Mouse (Mus musculus): ENCODE data around the gene Fam214a.

The Fam214a gene

GRCm38 (mm10) chr9:74946713-74947402, 5.8 kb upstream of the Fam214a start:
- no peak for DNase-seq (ENCODE audit: extremely low read depth, low read depth, low spot score)

GRCm38 (mm10) chr9:74951491-74951890, 1.2 kb upstream of the Fam214a start:
- no peak for DNase-seq (ENCODE audit: extremely low read depth, low read depth, low spot score)

GRCm38 (mm10) chr9:74952106-74952505, 578 bp upstream of the Fam214a start:
- DNase-seq (ENCODE audit: extremely low read depth, low read depth, low spot score): no peak

GRCm38 (mm10) chr9:74953265-74953958, 728 bp downstream of the Fam214a start:
- DNase-seq (ENCODE audit: extremely low read depth, low read depth, low spot score): no peak

- no peak for DNase-seq (ENCODE audit: extremely low read depth, low read depth, low spot score)
Observed at GRCm38 (mm10) chr9:74953959-74954279, 1.2 kb downstream of the Fam214a start.

GRCm38 (mm10) chr9:74954387-74954786, 1.7 kb downstream of the Fam214a start:
- no peak for DNase-seq (ENCODE audit: extremely low read depth, low read depth, low spot score)

GRCm38 (mm10) chr9:74960630-74961029, 7.9 kb downstream of the Fam214a start:
- no peak for DNase-seq (ENCODE audit: extremely low read depth, low read depth, low spot score)

- DNase-seq (ENCODE audit: extremely low read depth, low read depth, low spot score): no peak
Observed at GRCm38 (mm10) chr9:74961073-74961575, 8.4 kb downstream of the Fam214a start.

- DNase-seq (ENCODE audit: extremely low read depth, low read depth, low spot score): no peak
Observed at GRCm38 (mm10) chr9:74963953-74964352, 11.3 kb downstream of the Fam214a start.

GRCm38 (mm10) chr9:74964866-74965384, 12.2 kb downstream of the Fam214a start:
- no peak for DNase-seq (ENCODE audit: extremely low read depth, low read depth, low spot score)

GRCm38 (mm10) chr9:74966200-74966599, 13.5 kb downstream of the Fam214a start:
- DNase-seq (ENCODE audit: extremely low read depth, low read depth, low spot score): no peak

GRCm38 (mm10) chr9:74968647-74969428, 16.2 kb downstream of the Fam214a start:
- no peak for DNase-seq (ENCODE audit: extremely low read depth, low read depth, low spot score)

- DNase-seq (ENCODE audit: extremely low read depth, low read depth, low spot score): no peak
Observed at GRCm38 (mm10) chr9:74970591-74970990, 17.9 kb downstream of the Fam214a start.

- no peak for DNase-seq (ENCODE audit: extremely low read depth, low read depth, low spot score)
Observed at GRCm38 (mm10) chr9:74971191-74971976, 18.7 kb downstream of the Fam214a start.

GRCm38 (mm10) chr9:74972736-74973135, 20.1 kb downstream of the Fam214a start:
- no peak for DNase-seq (ENCODE audit: extremely low read depth, low read depth, low spot score)

GRCm38 (mm10) chr9:74973154-74973553, 20.5 kb downstream of the Fam214a start:
- no peak for DNase-seq (ENCODE audit: extremely low read depth, low read depth, low spot score)

- DNase-seq (ENCODE audit: extremely low read depth, low read depth, low spot score): no peak
Observed at GRCm38 (mm10) chr9:74974758-74975157, 22.1 kb downstream of the Fam214a start.

GRCm38 (mm10) chr9:74975416-74975815, 22.7 kb downstream of the Fam214a start:
- DNase-seq (ENCODE audit: extremely low read depth, low read depth, low spot score): no peak

- no peak for DNase-seq (ENCODE audit: extremely low read depth, low read depth, low spot score)
Observed at GRCm38 (mm10) chr9:74975911-74976563, 23.4 kb downstream of the Fam214a start.

GRCm38 (mm10) chr9:74977251-74977650, 24.6 kb downstream of the Fam214a start:
- DNase-seq (ENCODE audit: extremely low read depth, low read depth, low spot score): no peak

All from fat pad, adult 2 months (tissue).